Mouse (Mus musculus) myocyte (in vitro differentiated cells): ENCODE data around the gene Snx5.
A peak's percentile ranks its signal among the peaks of the same experiment; 100 is the strongest.

Source experiments
- CEBPB ChIP-seq: IDR thresholded peaks from 2 replicates; pipeline ENCODE4 v1.6.1; 2011; ENCODE audit warnings: mild to moderate bottlenecking, moderate library complexity; ENCODE audit not compliant: poor library complexity, insufficient read depth, severe bottlenecking
- E2F4 ChIP-seq: IDR thresholded peaks from one replicate; pipeline ENCODE4 v1.6.1; 2011; ENCODE audit warnings: mild to moderate bottlenecking, control low read depth, moderate library complexity; ENCODE audit not compliant: insufficient read depth
- MAX ChIP-seq: IDR thresholded peaks from one replicate; pipeline ENCODE4 v1.6.1; 2011; ENCODE audit warnings: low read depth, mild to moderate bottlenecking, control low read depth
- MYOD1 ChIP-seq, 3 experiments: IDR thresholded peaks; one replicate each; pipeline ENCODE4 v1.6.1; 2011; ENCODE audit warnings: control low read depth in 2 of 3, low read depth in 2 of 3, mild to moderate bottlenecking in 2 of 3, moderate library complexity in 1 of 3; ENCODE audit not compliant: insufficient read length in 2 of 3, control insufficient read depth in 1 of 3
- MYOG ChIP-seq, 3 experiments: IDR thresholded peaks; one replicate each; pipeline ENCODE4 v1.6.1; 2011; ENCODE audit warnings: control low read depth in 2 of 3, low read depth in 2 of 3, mild to moderate bottlenecking in 2 of 3; ENCODE audit not compliant: insufficient read length in 2 of 3, control insufficient read depth in 1 of 3, insufficient read depth in 1 of 3
- POLR2A ChIP-seq: IDR thresholded peaks from one replicate; pipeline ENCODE4 v1.6.1; 2011; ENCODE audit warnings: low read depth, mild to moderate bottlenecking, control low read depth, moderate library complexity; ENCODE audit not compliant: insufficient read length
- POLR2AphosphoS2 ChIP-seq: IDR thresholded peaks from one replicate; pipeline ENCODE4 v1.6.1; 2011; ENCODE audit warnings: low read depth, control low read depth; ENCODE audit not compliant: insufficient read length
- REST ChIP-seq: IDR thresholded peaks from one replicate; pipeline ENCODE4 v1.6.1; 2011; ENCODE audit warnings: mild to moderate bottlenecking, control low read depth, moderate library complexity; ENCODE audit not compliant: insufficient read depth, insufficient read length
- SRF ChIP-seq: IDR thresholded peaks from one replicate; pipeline ENCODE4 v1.6.1; 2011; ENCODE audit warnings: low read depth; ENCODE audit not compliant: control insufficient read depth, insufficient read length
- TCF12 ChIP-seq: IDR thresholded peaks from one replicate; pipeline ENCODE4 v1.6.1; 2011; ENCODE audit warnings: mild to moderate bottlenecking, control low read depth; ENCODE audit not compliant: poor library complexity, insufficient read depth, severe bottlenecking
- USF1 ChIP-seq: IDR thresholded peaks from one replicate; pipeline ENCODE4 v1.6.1; 2011; ENCODE audit warnings: low read depth, mild to moderate bottlenecking, control low read depth, moderate library complexity

DNA sequence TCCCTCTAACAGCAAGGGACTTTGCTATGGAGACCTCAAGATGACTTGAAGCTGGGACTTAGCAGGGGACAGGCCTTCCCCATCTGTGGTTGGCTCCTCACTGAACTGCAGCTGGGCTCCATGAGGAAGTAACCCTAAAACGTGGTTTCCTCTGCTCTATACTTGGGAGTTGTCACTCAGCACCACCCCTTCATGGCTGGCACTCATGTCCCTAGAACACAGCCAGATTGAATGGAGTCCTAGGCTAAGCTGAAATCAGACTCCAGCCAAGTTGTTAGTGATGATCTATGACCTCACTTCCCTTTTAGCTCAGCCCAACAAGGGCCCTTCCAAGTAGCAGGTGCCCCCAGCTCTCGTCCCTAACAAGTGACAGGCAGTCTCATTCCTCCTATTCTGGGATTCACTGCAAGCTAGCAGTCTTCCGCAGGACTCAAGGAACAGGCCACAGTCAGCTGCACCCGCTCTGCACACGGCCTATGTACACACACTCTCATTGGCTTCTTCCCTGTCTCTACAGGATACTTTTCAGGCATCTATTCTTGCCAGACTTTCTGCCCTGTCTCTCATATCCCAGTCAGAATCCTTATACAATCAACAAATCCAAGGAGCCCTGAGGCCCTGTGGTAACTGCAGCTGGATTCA lies 23.2 kb downstream of the Snx5 start:
- no peak for TF ChIP-seq POLR2A
- no peak for TF ChIP-seq USF1
- TF ChIP-seq TCF12 = no peak
- TF ChIP-seq MYOD1 (IDR thresholded peaks at IDR 0.05; ENCODE audit: control insufficient read depth in 1 of 3, insufficient read length in 2 of 3, low read depth in 2 of 3) = peak in 1 of 3 experiments; percentile 4
- TF ChIP-seq MAX = no peak
- no peak for TF ChIP-seq CEBPB
- TF ChIP-seq POLR2AphosphoS2 = peak; percentile 62
- no peak for TF ChIP-seq SRF
- no peak for TF ChIP-seq REST
- TF ChIP-seq E2F4 = no peak
- TF ChIP-seq MYOG (IDR thresholded peaks at IDR 0.05; ENCODE audit: control insufficient read depth in 1 of 3, insufficient read depth in 1 of 3, insufficient read length in 2 of 3, low read depth in 2 of 3) = no peak
